Mouse (Mus musculus) lung, adult 2 months (tissue): ENCODE data around the gene Dclk1.

ENCODE experiments used
- CTCF ChIP-seq: fragments of 200-500 bp; IDR thresholded peaks from 2 replicates; pipeline ENCODE4 v1.5.1; 2011; ENCODE audit warnings: mild to moderate bottlenecking, low read length, control low read depth; ENCODE audit not compliant: insufficient read depth
- POLR2A ChIP-seq: fragments of 200-500 bp; IDR thresholded peaks from 2 replicates; pipeline ENCODE4 v1.6.1; 2011; ENCODE audit warnings: low read depth, mild to moderate bottlenecking, control low read depth, low read length, borderline replicate concordance; ENCODE audit errors: extremely low read depth

DNA sequence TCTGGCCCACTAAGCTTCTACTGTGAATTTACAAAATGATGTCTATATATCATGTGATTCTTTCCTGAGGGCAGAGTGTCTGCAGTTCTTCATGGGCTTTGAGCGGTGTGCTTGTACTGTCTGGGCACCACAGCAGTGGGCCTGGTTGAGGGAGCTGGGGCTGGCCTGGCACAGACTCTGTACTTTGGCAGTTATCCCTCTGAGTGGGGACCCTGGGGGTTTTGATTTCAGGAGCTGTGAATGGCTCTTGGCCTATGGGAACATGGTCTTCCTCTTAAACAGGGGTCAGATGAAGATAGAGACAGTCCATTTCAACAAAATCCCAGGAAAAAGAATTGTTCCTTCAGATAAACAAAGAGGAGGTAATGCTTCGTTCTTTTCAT, 45.8 kb upstream of the Dclk1 start:
- TF ChIP-seq CTCF (no peak), POLR2A (no peak)
